Mouse (Mus musculus): ENCODE measurements around the gene Gm9944. TPM values are rescaled to one million over a fixed set of nuclear protein-coding genes. Genes with fewer than 3 reads are reported as not detected.
A peak's percentile ranks its signal among the peaks of the same experiment; 100 is the strongest.

Gm9944 gene
- not detected in 2 replicates for total RNA-seq (2017)

- ATAC-seq (replicated peaks; ENCODE audit: low read depth, poor library complexity, severe bottlenecking): no peak
Observed at GRCm38 (mm10) chr4:144453217-144453616, at the start of gene Gm9944. Gm9944 (minus strand) TSS chr4:144453317.

GRCm38 (mm10) chr4:144493331-144493730 is 40.2 kb upstream of the Gm9944 start:
- ATAC-seq (replicated peaks; ENCODE audit: low read depth, poor library complexity, severe bottlenecking): no peak

DNA sequence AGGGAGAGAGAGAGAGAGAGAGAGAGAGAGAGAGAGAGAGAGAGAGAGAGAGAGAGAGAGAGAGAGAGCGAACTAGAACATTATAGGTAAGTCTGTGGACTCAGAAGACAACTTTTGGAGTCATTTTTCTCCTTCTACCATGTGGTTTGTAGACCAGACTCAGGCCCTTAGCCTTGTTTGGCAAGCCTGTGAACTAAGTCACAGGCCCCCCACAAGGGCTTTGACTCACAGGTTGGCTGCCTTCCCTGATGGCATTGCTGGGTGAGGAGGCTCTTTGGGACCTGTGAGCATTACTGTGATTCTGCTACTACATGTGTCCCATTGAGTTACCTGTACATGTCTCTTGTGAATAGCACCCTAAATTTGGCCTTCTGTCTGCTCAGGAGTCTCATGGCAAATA is 15.0 kb upstream of the Gm9944 start:
- ATAC-seq (replicated peaks; ENCODE audit: low read depth, poor library complexity, severe bottlenecking): no peak

DNA sequence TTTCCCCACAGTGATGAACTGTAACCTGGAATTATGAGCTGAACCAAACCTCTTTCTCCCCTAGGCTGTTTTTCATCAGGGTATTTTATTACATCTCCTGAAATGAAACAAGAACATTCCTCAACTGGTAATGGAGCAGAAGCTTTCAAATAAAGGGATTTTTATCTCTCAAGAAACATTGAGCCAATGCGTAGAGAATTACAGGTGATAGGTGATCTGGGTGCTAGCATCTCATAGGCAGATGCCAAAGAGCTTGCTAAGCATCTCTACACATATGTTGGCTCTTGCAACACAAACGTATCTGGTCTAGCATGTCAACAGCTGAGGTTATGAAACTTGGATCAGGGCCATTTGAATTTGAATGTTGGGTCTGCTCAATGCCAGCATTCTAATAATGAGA is 12.1 kb upstream of the Gm9944 start:
- no peak for ATAC-seq (replicated peaks; ENCODE audit: low read depth, poor library complexity, severe bottlenecking)

DNA sequence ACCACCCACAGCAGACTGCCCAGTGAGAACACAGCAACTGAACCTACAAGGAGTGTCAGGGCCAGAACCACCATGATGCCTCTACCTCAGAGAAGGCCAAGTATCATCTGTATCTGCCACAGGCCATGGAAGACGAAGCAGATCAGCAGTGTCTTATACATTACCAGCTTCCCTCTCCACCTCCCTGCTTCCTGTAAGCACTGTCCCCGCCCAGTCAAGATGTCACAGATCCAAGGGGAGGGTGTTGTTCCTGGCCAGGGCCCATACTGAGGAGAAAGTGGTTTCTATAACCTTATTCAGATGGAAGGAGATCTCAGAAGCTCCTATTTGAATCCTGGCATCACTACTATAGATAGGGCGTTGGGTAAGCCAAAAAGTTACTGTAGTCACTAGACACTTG is 10.5 kb upstream of the Gm9944 start, which contains the start of gene Aadacl3:
TSS of gene Aadacl3 (minus strand) at position 101 of the 400 bp plus-strand sequence.
- no peak for ATAC-seq (replicated peaks; ENCODE audit: low read depth, poor library complexity, severe bottlenecking)

GRCm38 (mm10) chr4:144448546-144448945 is 4.6 kb downstream of the Gm9944 start:
- peak; percentile 71 for ATAC-seq (replicated peaks; ENCODE audit: low read depth, poor library complexity, severe bottlenecking)

GRCm38 (mm10) chr4:144441582-144441981 is 11.5 kb downstream of the Gm9944 start:
- ATAC-seq (replicated peaks; ENCODE audit: low read depth, poor library complexity, severe bottlenecking): no peak

DNA sequence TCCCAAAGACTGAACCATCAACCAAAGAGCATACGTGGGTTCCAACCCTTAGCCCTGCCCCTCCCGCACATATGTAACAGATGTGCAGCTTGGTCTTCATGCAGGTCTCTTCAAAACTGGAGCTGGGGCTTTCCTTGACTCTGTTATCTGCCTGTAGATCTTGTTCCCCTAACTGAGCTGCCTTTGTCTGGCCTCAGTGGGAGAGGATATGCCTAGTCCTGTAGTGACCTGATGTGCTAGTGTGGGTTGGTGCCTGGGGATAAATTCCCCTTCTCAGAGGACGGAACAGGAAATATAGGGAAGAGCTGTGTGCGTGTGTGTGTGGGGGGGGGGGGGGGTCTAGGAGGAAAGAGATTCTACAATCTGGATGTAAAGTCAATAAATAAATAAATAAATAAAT is 12.0 kb downstream of the Gm9944 start:
- no peak for ATAC-seq (replicated peaks; ENCODE audit: low read depth, poor library complexity, severe bottlenecking)

GRCm38 (mm10) chr4:144438672-144439071 is 14.4 kb downstream of the Gm9944 start, which contains the start of gene 1700012P22Rik:
1700012P22Rik (minus strand) TSS chr4:144438772.
- no peak for ATAC-seq (replicated peaks; ENCODE audit: low read depth, poor library complexity, severe bottlenecking)

DNA sequence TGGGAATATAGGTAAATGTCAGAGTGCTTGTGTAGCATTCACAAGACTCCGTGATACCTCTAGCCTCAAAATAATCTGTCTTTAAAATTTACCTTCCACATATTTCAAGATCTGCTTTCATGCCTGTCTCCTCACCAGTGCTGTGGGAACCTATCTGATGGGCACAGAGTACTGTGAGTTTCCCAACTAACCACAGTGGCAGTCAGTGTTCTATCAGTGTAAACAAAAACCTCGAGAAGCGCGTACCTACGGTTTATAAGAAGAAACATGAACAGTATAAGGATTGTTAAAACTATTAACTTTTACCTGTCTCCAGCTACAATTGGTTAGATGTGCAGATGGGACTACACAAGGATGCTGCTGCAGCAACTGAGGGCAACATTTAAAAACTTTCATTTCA is 19.9 kb downstream of the Gm9944 start:
- ATAC-seq (replicated peaks; ENCODE audit: low read depth, poor library complexity, severe bottlenecking): no peak

DNA sequence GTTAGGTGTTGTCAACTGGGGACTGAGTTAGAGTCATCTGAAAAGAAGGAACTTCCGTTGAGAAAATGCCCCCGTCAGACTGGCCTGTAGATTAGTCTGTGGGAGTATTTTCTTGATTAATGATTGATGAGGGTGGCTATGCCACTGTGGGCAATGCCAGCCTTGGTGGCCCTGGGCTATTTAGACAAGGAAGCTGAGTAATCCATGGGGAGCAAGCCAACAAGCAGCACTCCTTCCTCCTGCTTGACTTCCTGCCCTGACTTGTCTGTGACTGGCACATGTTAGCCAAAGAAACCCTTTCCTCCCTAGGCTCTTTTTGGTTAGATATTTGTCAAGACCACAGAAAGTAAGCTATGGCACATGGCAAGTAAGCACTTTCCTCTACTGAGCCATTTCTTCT is 22.4 kb downstream of the Gm9944 start:
- ATAC-seq (replicated peaks; ENCODE audit: low read depth, poor library complexity, severe bottlenecking): no peak

DNA sequence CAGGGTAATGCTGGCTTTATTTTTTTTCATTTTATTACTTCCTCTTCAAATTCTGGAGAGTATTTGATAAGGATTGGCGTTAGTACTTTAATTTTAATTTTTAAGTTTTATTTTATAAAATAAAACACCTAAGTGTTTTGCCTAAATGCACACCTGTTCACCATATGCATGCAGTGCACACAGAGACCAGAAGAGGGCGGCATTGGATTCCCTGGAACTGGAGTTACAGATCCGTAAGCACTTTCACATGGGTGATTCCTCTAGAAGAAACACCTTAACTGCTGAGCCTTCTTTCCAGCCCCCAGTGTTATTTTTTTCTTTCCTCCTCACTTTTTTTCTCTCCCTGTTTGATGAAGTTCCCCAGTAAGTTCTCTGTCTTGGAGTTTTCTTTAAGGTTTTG is 24.2 kb downstream of the Gm9944 start:
- 0 out of 2 replicates have a peak, but pooled peaks have one; percentile 60 for ATAC-seq (replicated peaks; ENCODE audit: low read depth, poor library complexity, severe bottlenecking)

DNA sequence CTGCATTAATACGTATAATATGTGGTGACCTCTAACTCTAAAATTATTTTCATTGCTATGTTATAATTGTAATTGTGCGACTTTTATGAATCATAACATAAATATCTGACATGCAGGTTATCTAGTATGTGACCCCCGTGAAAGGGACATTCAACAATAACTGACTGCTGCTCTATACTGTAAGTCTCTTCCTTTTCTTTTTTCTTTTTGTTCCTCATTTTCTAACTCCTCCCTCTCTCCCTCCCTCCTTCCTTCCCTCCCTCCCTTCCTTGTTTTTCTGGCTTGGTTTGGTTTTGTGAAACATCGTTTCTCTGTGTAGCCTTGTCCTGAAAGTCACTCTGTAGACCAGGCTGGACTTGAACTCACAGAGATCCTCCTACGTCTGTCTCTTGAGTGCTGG is 28.5 kb downstream of the Gm9944 start:
- ATAC-seq (replicated peaks; ENCODE audit: low read depth, poor library complexity, severe bottlenecking): peak; percentile 52

DNA sequence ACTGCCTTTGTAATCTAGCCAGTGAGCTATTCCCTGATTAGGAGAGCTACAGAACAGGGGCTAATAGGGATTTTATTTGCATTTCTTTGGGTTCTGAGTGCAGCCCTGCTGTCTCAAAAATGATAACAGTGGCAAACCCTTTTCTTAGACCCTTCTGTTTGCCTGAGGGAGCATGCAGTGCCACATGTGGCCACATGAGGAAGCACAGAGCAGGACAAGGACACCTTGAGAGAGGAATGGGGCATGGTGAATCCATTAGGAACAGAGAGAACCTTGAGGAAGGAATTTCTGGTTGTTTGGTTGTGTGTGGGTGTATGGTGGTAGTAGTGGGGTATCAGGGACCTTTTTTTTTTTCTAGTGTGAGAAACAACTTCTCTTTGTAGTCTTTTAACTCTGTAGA is 32.5 kb downstream of the Gm9944 start:
- peak; percentile 90 for ATAC-seq (replicated peaks; ENCODE audit: low read depth, poor library complexity, severe bottlenecking)

DNA sequence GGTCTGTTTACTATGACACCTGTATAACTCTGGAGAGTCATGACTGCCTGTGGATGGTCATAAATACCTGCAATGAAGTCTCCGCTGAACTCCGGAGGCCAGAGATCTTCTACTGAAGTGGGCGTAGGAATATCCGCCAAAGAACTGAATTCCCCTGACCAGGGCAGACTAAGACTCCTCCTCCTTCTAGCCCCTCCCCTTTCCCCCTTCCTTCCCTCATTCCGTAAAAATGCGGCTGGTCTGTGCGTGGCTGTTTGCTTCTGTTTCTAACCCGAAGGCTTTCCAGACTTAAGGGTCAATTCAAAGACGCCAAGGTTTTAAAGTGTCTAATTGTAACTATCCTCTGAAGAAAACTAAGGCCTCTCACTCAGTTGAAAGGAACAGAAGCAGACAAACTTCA is 44.8 kb downstream of the Gm9944 start, which contains the start of gene Pramef12:
TSS of gene Pramef12 (minus strand) at position 175 of the 400 bp plus-strand sequence.
- no peak for ATAC-seq (replicated peaks; ENCODE audit: low read depth, poor library complexity, severe bottlenecking)

GRCm38 (mm10) chr4:144406261-144406660 is 46.9 kb downstream of the Gm9944 start:
- ATAC-seq (replicated peaks; ENCODE audit: low read depth, poor library complexity, severe bottlenecking): no peak

DNA sequence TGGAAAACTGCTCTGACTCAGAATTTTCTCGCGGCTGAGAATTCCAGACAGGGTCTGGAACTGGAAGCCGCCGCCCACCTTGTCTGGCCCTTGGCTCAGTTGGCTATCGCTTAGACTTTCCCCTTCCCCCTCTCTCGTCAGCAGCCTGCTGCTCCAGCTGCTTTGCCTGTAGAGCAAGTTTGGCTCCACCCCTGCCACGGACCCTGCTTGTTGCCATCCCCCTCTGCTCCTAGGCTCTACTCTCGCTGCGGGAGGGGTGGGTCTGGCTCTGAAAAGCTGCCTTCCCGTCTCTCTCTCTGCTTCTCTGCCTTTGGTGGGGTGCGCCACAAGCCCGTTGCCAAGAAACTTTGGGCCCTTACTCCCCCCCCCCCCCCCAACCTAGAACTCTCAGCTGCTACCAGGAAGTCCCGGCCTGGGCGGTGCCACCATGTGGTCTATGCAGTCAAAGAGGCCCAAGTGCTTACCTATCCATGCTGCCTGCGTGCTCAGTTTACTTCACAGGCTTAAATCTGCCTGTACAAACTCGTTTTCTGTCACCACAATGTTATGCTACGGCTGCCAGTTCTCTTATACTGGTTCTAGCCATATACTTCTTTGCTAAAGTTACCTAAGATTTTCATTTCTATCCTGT is 48.5 kb downstream of the Gm9944 start:
- ATAC-seq (replicated peaks; ENCODE audit: low read depth, poor library complexity, severe bottlenecking): peak; percentile 76

Other genes starting within 250 kb of the Gm9944 start
- gene C87977, start 240.0 kb downstream of the Gm9944 start, total RNA-seq (2017): not detected in 2 replicates
- not detected in 2 replicates for gene Pramel5, start 172.8 kb downstream of the Gm9944 start, total RNA-seq (2017)
- not detected in 2 replicates for gene Gm13128, start 123.1 kb downstream of the Gm9944 start, total RNA-seq (2017)
- gene Gm13119, start 95.4 kb downstream of the Gm9944 start, total RNA-seq (2017): not detected in 2 replicates
- not detected in 2 replicates for gene Pramef20, start 75.4 kb downstream of the Gm9944 start, total RNA-seq (2017)
- gene Pramef12, start 44.9 kb downstream of the Gm9944 start, total RNA-seq (2017): not detected in 2 replicates
- gene 1700012P22Rik, start 14.5 kb downstream of the Gm9944 start, total RNA-seq (2017): not detected in 2 replicates
- not detected in 2 replicates for gene Aadacl3, start 10.4 kb upstream of the Gm9944 start, total RNA-seq (2017)
- not detected in 2 replicates for gene 9430007A20Rik, start 66.5 kb upstream of the Gm9944 start, total RNA-seq (2017)
- not detected in 2 replicates for gene Gm13124, start 111.8 kb upstream of the Gm9944 start, total RNA-seq (2017)
- gene Aadacl4, start 160.4 kb upstream of the Gm9944 start, total RNA-seq (2017): not detected in 2 replicates
- gene Gm436, start 233.1 kb upstream of the Gm9944 start, total RNA-seq (2017): not detected in 2 replicates